Mouse (Mus musculus) CH12F3 (cell line): ENCODE results near the gene Sec24d.

ENCODE experiments used
- in situ Hi-C: fragments of 300-500 bp; cut with MboI; formaldehyde crosslinking; loops from 2 replicates; pipeline ENCODE4 v1.14.3; 2020; ENCODE audit warnings: low sequenced_read_pairs

Gene Sec24d

DNA sequence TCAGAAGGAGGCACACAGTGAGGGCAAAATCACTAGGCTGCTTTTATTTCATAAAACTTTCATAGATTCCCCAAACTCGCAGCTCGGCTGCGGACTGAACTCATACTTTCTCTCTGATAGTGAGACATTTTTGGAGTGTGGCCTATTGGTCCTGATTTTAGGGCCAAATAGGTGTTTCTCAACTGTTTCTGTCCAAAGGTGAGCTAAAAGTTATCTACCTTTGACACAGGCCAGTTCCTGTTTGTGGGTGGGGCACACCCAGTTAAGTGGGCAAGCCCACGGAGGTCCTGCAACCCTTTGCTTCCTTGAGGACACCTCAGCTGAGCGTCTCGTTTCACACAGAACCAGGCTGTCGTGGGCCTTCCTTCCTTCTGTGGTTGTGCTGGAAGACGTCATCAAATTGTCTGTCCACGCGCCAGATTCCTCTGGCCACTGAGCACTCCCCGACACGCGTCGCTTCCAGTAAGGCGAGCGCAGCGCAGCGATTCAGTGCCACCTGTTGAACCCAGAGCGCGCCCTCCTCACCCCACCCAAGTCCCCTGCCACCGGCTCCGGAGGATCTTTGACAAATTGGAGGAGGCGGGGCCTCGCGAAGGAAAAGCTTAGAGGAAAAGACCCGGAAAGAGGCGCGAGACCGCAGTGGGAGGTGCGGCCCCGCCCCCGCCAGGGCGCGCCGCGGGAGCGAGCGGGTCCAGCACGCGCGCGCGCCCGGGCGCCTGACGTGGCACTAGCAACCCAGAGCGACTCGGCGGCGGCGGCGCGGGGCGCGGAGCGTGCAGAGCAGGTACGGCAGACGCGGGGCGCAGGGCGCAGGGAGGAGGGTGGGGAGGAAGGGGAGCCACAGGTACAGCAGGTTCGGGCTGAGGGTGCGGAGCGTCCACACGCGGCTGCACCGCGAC, at the start of gene Sec24d:
Gene Sec24d, plus strand, starts transcription at position 703 of the 899 bp plus-strand sequence.
- in situ Hi-C loops, result no loop called here

DNA sequence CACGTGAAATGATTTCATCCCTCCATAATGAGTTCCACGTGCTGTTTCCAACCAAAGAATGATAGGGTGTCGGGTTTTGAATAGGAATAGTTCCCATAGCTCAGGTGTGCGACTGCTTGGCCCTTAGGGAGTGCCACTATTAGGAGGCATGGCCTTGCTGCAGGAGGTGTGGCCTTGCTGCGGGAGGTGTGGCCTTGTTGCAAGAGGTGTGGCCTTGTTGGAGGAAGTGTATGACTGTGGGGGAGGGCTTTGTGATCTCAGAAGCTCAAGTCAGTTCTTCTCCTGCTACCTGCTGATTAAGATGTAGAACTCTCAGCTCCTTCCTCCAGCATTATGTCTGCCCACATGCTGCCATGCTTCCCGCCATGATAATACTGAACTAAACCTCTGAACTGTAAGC, 48.6 kb upstream of the Sec24d start:
- in situ Hi-C loops, result no loop called here

DNA sequence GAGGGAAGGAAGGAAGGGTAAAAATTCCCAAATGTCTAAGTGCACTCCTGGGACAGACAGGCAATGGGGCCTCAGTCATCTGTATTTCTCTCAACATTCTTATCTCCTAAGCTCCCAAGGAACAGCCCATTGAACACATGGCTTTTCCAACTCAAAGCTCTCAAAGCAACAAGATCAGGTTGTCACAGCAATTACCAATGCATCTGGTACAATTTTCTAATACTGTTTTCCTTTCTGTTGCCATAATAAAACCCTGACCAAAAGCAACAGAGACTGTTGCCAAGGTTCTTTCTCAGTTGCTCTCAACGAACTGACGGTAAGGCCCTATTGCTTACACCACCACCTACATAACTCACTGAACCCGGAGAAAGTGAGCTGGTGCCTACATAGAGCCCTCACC, 40.0 kb upstream of the Sec24d start:
- in situ Hi-C loops, result no loop called here

DNA sequence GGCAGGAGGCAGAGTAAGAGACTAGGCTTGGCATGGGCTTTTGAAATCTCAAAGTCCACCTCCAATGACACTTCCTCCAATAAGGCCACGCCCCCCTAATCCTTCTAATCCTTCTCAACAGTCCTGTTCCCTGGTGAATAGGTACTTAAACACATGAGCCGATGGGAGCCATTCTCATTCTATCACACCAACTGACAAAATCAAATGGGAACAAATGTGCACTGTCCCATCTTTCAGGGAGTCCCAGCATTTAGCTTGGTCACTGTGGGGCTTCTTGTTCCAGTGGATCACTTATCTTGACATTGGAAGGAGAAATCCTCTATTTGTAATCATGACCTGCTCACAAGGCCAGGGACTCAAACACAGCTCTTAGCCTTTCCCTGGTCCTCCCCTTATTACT, 35.6 kb upstream of the Sec24d start:
- in situ Hi-C loops, result no loop called here

DNA sequence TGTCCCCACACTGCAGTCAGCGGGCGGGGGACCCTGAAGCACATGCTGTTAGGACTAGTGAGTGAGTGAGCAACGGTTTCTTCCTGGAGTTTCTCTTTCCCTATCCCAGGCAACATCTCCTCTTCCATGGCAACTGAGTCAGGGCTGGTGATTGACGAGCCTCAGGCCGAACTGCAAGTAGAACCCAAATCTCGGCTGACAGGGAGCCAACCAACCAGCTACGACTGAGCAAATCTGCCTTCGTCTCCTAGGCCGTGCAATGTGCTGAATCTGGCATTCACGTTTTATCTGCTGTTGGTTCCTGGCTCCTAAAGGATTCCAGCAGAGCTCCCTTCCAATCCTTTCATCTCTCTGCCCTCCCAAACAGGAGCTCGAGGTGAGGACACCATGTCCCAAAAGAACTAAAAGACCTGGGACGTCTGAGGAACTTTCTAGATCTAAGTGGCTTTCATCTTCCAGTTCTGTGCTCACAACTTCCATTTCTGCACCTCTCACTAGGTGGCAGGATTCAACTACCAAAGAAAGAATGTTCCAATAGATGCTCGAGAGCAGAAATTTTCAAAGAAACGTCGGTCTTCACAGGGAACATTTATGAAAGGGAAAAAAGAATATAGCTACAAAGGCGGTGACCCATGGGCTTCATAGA, 32.9 kb upstream of the Sec24d start:
- in situ Hi-C loops, result no loop called here

DNA sequence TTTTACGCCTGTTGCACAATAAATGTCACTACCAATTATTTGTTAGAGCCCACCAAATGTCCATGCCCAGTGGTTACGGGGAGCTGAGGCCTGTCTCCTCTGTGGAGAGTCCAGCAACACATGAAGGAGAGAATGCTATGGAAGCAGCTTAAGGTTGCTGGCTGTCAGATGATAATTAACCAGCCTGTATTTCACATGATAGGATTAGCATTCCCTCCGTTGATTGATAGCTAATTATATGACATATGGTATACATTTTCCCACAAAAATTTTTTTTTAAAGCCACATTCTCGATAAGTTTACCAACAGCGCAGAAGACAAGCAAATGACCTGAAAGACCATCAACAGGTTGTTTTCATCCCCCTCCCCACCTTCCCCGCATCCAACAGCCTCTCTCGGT, 31.8 kb upstream of the Sec24d start:
- in situ Hi-C loops, result no loop called here

DNA sequence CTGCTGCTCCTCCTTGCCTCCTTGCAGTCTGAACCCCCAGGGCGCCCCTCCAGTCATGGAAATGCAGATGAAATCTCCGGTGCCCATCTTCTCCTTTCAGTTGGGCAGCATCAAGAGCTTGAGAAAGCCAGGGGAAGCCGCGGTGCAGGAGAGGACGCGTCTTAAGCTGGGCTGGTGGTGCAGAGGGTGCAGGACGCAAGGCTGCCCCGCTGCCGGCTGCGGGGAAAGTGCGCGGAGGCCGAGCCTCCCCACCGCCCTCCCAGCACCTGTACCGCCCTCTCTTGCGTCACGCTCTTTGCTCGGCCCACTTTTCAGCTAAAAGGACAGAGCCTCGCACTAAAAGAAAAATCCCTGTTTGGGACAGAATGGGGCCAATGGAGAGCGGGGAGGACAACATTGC, 31.3 kb upstream of the Sec24d start, which contains the start of gene Synpo2:
Gene Synpo2, minus strand, starts transcription at position 229 of the 400 bp plus-strand sequence.
- in situ Hi-C loops, result no loop called here

DNA sequence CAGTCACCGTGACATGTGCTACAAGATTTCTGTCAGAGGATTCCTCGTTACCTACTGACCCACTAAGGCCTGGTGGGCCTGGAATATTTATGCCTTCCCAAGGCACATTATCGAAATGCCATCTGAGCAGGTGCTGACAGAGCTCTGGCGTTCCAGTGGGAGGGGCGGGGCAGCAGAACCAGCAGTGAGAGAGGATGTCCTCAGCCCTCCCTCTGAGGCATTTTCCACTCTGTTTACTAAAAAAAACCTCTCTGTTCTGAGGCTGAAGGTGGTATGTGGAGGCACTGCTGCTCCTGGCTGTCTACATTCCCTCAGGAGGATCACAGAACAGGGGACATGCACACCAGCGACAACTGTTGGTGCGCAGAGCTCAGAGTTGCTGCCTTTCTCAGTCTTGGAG, 30.2 kb upstream of the Sec24d start:
- in situ Hi-C loops, result no loop called here

DNA sequence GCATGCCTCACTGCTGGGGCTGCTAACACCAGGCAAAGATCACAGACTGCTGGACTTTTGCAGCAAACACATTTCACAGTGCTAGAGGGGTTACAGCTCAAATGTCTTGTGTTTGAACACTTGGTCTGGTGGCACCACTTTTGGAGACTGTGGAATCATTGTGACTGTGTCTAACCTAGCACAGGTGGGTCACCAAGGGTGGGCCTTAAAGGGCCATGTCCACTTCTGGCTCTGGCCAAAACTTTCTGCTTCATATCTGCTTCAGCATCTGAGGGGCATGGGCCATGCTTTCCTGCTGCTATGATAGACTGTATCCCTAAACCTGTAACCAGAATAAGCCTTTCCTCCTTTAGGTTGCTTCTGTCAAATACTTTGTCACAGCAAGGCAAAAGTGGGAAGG, 29.8 kb upstream of the Sec24d start:
- in situ Hi-C loops, result no loop called here

DNA sequence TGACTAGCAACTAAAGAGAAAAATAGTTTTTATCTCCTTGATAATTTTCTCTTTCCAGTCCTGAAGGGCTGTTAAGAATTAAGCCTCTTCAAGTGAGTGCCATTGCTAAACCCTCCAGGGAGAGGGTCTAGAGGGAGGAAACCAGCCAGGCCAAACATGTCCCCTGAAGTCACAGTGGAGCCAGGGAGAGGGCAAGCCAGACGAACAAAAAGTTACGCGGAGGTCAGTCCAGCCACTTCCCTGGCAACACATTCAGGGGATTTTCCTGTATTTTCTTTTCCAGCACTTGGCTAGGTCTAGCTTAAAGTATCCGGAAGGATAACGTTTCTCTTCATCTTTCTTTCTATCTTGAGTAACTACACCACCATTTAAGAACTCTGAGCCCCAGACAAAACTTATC, 22.9 kb upstream of the Sec24d start:
- in situ Hi-C loops, result no loop called here

DNA sequence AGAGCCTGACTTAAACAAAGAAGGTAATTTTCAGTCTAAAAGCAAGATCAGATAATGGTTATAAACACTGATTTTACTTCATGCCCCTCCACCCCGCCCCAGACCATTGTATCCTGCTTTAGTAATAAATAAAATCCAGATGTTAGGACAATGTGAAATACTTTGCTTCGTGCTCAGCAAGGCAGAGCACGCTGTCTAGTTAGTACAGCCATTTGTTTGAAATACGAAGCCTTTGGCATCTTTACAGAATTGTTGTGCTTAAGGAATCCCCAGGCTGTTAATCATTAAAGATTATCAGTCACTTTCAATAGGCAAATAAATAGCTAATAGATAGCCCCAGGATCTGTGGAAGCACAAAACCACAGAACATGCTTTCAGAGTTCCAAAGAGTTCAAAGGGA, 21.6 kb upstream of the Sec24d start:
- in situ Hi-C loops, result no loop called here

DNA sequence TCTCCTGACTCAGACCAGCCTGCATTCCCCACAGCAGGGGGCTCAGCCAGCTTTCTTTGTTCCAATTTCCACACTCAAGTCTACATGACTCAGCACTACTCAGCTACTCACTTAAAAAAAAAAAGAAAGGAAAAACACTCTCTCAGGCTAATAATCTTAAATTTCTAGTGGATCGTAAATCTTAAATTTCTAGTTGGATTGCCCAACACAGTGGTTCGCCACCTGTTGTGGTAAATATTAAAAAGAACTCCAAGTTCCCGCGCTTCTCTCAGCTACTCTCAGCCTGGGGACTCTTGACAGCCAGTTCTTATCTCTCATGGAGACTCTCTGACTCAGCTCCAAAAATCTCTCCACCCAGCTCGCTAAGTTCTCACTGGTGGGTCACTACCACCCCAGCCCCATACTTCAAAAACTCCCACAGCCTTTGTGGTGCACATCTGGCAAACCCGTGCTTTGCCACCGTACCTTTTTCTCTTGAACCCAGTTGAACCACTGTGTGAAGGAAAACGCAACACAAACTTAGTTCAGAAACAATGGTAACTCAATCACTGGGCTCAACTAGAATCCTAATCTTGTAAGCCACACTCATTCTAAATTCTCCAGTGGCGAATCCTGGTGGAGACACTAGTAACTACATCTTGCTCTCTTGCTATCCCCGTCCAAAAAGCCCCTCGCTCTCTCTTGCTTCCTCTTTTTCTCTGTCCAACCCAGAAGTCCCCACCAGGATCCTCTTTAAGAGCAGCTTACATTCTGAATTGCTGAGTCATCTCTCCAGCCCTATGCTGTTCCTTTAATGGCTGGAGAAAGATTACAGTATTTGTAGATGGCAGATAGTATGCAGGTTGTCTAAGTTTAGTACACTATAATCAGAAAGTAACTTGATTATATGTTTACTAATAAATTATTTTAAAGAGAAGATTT, 10.8 kb upstream of the Sec24d start:
- in situ Hi-C loops, result no loop called here

DNA sequence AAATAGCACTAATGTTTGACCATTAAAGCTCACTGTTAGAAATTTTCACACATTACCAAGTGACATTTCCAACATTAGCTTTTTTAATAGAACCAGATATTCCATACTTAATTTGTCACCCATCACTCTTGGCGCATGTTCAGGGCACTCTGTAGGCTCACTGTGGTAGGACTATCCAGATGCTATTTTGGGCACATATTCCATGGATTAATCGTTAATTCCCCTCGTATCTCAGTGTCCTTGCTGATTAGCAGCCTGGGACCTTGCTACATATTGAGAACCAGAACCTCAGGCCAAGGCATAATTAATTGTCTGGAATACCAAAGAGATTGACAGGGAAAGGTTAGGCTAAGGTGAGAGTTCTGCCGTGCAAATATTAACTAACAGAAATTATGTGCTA, 8.5 kb upstream of the Sec24d start:
- in situ Hi-C loops, result no loop called here

DNA sequence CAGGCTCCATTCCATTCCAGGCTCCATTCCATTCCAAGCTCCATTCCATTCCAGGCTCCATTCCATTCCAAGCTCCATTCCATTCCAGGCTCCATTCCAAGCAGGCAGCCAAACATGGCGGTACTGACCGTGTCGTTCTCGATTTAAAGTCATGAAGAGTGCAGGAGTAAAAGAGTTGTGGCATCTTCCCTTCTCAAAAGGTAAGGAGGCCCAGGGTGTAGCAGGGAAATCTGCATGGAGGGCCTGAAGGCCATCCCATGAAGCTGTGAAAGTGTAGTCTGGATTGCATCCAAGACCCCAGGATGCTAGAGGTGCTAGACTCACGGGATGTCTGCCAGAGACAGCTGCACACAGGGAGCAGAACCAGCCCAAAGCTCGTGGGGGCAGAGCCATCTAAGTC, 2.5 kb upstream of the Sec24d start:
- in situ Hi-C loops, result no loop called here

DNA sequence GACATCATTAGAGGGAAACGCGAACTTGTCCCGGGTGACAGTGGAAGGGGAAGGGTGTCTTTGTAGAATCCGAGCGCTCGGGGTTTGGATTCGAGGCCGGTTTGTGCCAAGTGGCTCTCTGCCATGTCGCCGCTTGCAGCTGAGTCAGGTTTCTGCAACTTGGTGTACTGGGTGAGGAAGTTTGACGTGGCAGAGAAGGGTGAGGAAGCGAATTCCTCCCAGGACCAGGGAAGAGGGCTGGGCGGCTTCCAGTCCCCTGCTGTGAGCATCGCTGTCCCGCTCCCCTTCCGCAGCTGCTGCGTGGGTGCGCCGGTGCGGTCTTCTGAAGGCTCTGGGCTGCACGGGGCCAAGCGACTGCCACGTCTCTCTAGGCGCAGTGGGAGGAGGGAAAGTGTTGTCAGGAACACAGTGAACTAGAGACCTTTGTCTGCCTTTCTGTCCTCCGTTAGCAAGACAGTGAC, 516 bp downstream of the Sec24d start:
- in situ Hi-C loops, result no loop called here

DNA sequence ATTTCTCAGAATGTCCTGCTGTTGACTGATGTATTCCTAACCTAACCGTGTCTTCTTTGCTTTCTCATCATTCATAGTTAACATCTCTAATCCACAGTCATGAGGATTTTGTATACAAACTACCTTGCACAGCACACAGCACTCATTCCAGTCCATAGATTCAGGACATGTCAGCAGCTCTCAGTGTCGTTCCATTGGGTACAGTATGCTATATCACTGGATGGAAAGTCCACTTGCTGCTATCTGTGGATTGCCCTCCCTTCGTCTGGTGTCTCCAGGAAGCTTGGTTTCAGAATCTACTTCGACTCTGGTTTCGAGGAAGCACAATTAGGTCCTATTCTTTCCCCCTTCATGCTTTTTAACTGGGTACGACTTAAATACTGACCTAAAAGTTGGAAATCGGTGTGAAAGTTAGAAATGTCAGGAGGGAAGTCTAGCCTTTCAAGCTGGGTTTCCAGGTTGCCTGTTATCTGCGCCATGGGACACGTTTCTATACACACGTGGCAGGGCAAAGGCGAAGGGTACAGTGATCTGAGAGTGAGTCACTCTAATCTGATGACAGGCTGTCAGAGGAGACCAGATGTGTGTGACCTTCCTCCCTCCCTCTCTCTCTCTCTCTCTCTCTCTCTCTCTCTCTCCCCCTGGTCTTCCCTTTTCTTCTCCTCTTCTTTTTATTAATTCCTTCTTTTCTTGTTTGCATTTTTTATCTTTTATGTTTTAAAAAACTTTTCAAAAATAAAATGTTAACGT, 15.8 kb downstream of the Sec24d start:
- in situ Hi-C loops, result no loop called here

DNA sequence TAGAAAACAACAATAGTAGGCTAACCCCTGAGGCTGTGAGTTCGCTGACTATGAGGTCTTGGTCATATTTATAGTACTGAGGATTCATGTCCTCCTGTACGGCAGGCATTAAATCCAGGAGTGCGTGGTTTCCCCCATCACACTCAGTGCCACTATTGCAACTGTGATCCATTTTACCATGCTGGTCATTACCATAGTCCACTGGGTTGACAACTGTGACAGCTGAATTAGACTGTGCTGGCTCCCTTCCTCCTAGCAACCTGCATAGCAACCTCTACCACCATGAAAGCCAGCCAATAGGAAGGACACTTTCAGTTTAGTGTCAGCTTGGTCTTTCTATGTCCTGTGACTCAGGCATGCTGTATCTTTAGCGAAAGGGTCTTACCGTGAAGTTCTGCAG, 17.0 kb downstream of the Sec24d start:
- in situ Hi-C loops, result no loop called here

DNA sequence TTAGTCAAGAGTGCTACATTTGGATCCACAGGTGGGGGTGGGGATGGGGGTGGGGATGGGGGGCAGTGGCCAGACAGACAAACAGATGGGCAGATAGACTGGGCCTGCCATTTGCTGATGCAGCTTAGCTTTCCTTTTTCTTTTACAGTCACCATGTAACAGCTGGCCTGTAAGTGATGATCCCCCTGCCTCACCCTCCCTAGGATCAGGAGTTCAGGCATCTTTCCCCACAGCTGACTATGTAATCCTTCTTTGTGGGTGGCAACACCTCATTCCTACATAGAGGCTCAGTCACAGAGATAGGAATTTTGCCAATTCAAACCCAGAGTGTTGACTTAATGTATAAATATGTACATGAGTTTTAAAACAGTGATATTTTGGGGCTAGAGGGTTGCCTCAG, 18.4 kb downstream of the Sec24d start:
- in situ Hi-C loops, result no loop called here

DNA sequence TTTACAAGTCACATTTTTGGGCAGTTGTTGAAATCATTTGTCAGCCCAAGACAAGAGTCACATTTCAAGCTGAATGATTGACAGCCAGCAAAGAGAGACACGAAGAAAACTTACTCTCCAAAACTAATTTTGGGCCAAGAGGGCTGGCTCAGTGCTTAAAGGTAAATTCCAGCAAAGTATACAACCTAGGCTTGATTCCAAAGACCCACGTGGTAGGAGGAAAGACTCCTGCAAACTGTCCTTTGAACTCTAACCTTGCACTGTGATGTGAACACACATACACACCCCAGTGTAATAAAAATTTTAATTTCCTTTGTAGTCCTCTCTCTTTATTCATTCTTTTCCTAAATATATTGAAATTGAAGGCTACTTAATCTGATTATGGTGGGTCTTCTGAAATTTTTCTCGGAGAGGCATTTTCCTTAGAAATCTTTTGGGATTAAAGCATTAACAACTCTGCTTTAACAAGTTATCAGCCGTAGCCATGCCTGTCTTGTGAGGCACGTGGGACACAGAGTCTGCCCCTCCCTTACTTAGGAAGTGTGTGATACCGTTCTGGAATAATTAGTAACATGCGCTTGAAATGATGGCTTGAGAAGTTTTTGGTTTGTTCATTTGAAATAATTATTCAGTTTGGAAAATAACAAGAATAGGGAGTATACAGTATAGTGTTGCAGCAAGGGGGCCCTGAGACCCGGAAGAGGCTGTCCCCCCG, 21.8 kb downstream of the Sec24d start:
- in situ Hi-C loops, result no loop called here

DNA sequence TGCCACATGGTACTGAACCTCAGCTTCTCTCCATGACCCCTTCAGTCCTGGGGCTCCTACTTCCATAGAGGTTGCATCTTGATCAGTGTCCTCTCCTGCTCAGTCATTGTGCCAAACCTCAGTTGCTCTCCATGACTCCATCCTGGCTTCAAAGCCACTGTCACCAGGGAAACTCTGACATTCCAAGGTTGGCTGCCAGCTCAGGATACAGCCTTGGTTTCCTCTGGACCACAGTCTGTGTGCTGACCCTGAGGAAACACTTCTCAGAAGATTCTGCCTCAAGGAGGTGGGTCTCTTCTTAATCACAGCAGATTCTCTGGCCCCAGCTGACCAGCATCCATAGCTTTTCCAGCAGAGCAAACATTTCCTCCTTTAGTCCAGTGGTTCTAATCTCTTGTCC, 24.4 kb downstream of the Sec24d start:
- in situ Hi-C loops, result no loop called here
